Mouse (Mus musculus) forebrain, embryonic 12.5 days (tissue): Measurements from ENCODE around the gene Gm10160. TPM values are rescaled to one million over a fixed set of nuclear protein-coding genes. Genes with fewer than 3 reads are reported as not detected.

Experiments
- ATAC-seq: fragments of 200-750 bp; cut with Nextera tagmentation; 2 replicates; pipeline ENCODE4 v1.8.0; 2017; ENCODE audit warnings: moderate TSS enrichment; ENCODE audit not compliant: low FRiP score
- H3K27ac ChIP-seq: fragments of 300-500 bp; sonication (generic); 2 replicates; pipeline ENCODE4 v1.5.1; 2016; ENCODE audit warnings: mild to moderate bottlenecking
- H3K27me3 ChIP-seq: fragments of 300-500 bp; sonication (generic); 2 replicates; pipeline ENCODE4 v1.6.1; 2016; ENCODE audit warnings: mild to moderate bottlenecking
- H3K36me3 ChIP-seq: fragments of 300-500 bp; sonication (generic); replicated peaks from 2 replicates; pipeline ENCODE4 v1.6.1; 2016; ENCODE audit warnings: mild to moderate bottlenecking
- H3K4me1 ChIP-seq: fragments of 300-500 bp; sonication (generic); 2 replicates; pipeline ENCODE4 v1.6.1; 2016
- H3K4me2 ChIP-seq: fragments of 300-500 bp; sonication (generic); 2 replicates; pipeline ENCODE4 v1.6.1; 2016; ENCODE audit warnings: mild to moderate bottlenecking, moderate library complexity
- H3K4me3 ChIP-seq: fragments of 300-500 bp; sonication (generic); replicated peaks from 2 replicates; pipeline ENCODE4 v1.5.1; 2016; ENCODE audit warnings: mild to moderate bottlenecking
- H3K9ac ChIP-seq: fragments of 300-500 bp; sonication (generic); 2 replicates; pipeline ENCODE4 v1.6.1; 2016; ENCODE audit warnings: mild to moderate bottlenecking
- H3K9me3 ChIP-seq: fragments of 300-500 bp; sonication (generic); 2 replicates; pipeline ENCODE4 v1.6.1; 2016
- WGBS: fragments of 180-500 bp; shearing (Covaris S2); methylation state at CpG from one replicate; pipeline ENCODE4 v1.1.7; 2016; 5-methylcytosine and 5-hydroxymethylcytosine counted together
- polyA plus RNA-seq: library from polyadenylated mRNA; unstranded; fragments of >200 nt; fragmentation: Nextera tagmentation; extraction: Ambion mirVana; gene quantifications from 2 replicates; pipeline ENCODE4 v1.2.1, GENCODE M21; 2016

The Gm10160 gene
- polyA plus RNA-seq, 1 experiment from 2014 or later: not detected

DNA sequence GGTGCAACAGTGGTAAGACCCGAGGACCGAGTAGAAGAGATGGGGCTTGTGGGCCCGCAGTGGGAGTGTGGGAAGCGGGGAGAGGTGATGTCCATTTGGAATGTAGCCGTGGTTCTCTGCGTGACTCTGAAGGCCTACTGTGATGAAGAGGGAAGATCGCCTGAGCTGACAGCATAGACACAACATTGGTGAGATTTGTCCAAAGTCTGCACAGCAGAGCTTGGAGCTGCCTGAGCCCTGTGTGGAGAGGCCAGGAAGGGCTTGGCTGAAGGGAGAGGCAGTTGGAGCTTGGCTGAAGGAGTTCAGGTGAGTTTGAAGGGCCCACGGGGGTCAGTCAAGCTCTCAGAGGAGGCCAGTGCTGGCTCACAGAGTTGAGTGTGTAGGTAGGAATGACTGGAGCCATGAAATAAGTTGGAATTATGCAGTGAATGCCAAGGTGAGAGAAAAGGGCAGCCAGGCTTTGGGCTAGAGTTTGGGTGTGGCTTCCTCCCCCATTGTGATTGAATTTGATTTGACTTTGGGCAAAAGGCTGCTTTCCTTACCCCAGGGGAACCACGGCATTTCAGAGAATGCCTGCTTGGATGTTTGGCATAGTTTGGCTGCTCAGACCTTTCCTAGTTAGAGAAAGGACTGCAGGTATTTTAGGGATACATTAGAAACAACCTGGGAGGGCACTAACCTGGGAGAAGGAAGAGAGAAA lies 11.8 kb upstream of the Gm10160 start:
- Histone ChIP-seq H3K4me3 (no peak overlapping the region), H3K4me2 (no peak overlapping the region), H3K36me3 (no peaks in the 10 kb centered on the region), H3K27ac (no peak overlapping the region), H3K27me3 (0 out of 2 replicates have a peak, but pooled peaks cover under 1% of the 10 kb centered on the region), H3K4me1 (peaks cover 4% of the 10 kb centered on the region; the same call in 1 of the 2 replicates), H3K9me3 (no peaks in the 10 kb centered on the region), H3K9ac (no peak overlapping the region)
- ATAC-seq: no peak
- 90% methylated on average over 9 of the region's 9 CpGs for whole genome bisulfite sequencing

DNA sequence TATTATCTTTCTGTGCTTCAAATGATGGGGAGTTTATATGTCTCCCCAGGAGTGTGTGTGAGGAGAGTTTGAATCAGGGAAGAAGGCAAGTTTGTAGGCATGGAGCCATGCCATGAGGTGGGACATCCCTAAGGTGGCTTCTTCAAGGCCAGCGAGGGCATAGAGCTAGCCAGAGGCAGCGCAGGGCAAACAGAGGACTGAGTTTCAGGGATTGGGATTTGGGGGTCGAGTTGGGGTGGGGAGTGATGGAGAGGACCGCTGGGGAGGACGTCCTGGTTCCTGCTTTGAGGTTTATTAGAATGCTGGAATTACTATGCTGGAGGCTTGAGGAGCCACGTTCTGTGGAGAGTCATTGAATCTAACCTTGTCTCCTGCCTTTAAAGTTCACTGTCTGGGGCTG lies 10.3 kb upstream of the Gm10160 start:
- no peaks in the 10 kb centered on the region for H3K9me3 ChIP-seq
- H3K4me2 ChIP-seq: no peak overlapping the region
- no peaks in the 10 kb centered on the region for H3K36me3 ChIP-seq
- WGBS: 86% methylated on average over 6 of the region's 6 CpGs
- no peak overlapping the region for H3K27ac ChIP-seq
- no peak overlapping the region for H3K9ac ChIP-seq
- H3K27me3 ChIP-seq: peaks cover 11% of the 10 kb centered on the region; the same call in 1 of the 2 replicates
- H3K4me3 ChIP-seq: no peak overlapping the region
- H3K4me1 ChIP-seq: peaks cover 4% of the 10 kb centered on the region; the same call in 1 of the 2 replicates
- ATAC-seq: no peak

DNA sequence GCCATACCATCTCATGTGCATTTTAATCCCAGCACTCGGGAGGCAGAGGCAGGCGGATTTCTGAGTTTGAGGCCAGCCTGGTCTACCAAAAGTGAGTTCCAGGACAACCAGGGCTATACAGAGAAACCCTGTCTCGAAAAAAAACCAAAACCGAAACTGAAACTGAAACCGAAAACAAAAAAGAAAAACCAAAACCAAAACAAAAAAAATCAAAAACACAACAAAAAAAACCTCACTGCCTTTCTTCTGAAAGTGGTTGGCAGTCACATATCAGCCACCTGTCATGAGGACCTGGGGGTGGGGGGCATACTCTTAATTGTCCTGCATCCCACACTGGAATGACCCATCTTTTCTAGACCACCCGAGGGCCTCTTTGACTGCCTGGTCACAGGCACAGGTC lies 9.0 kb upstream of the Gm10160 start:
- H3K4me1 ChIP-seq: peaks cover 14% of the 10 kb centered on the region
- 86% methylated on average over 6 of the region's 6 CpGs for WGBS
- no peaks in the 10 kb centered on the region for H3K9me3 ChIP-seq
- no peak overlapping the region for H3K4me2 ChIP-seq
- H3K36me3 ChIP-seq: no peaks in the 10 kb centered on the region
- no peak overlapping the region for H3K9ac ChIP-seq
- H3K4me3 ChIP-seq: no peak overlapping the region
- no peak overlapping the region for H3K27ac ChIP-seq
- peaks cover 25% of the 10 kb centered on the region for H3K27me3 ChIP-seq
- ATAC-seq: no peak

DNA sequence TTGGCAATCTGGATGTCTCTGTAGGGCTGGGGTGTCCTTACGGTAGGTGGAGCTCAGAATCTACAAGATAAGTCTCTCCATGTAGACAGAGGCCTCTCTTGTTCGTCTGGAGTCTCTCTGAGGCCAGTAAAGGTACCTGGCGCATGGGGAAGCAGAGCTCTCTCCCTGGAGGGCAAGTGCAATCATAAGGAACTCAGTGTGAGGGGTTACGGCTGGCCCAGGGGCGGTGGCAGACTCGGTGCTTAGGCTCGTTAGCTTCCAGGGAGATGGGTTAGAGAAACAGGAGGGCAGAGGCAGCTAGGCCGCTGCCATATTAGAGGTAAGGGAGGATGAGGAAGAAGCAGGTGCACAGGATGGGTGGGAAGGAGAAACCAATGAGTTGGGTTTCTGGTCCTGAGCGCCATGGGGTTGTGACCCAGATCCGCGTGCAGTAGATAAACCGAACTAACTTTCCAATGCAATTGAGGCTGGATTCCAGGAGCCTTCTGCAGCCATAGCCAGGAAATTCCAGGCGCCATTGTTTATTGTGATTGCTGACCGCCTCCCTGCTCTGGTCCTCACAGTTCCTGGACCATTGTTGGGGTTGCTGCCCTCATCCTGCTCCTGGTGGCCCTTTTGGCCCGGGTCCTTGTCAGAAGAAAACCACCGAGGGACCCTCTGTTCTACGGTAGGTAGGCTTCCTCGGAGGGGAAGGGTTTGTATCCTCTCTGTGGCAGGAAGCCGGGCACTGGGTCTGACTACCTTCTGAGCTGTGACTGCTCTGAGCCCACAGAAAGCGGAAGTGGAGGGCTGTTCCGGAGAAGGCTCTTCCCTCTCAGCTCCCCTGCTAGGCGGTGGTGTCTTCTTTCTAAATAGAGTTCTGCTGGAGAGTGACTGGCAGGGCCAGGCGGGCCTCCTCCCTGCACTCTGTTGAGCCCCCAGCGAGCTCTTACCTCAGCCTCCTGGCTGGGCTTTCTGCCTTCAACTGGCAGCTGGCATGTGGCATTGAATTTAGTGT lies 7.3 kb upstream of the Gm10160 start:
- 75% methylated on average over 24 of the region's 24 CpGs for WGBS
- peaks cover 41% of the 10 kb centered on the region for H3K27me3 ChIP-seq
- H3K4me2 ChIP-seq: no peak overlapping the region
- peaks cover 25% of the 10 kb centered on the region for H3K4me1 ChIP-seq
- H3K36me3 ChIP-seq: no peaks in the 10 kb centered on the region
- no peak overlapping the region for H3K9ac ChIP-seq
- no peak overlapping the region for H3K4me3 ChIP-seq
- H3K27ac ChIP-seq: no peak overlapping the region
- no peak for ATAC-seq
- H3K9me3 ChIP-seq: no peaks in the 10 kb centered on the region

DNA sequence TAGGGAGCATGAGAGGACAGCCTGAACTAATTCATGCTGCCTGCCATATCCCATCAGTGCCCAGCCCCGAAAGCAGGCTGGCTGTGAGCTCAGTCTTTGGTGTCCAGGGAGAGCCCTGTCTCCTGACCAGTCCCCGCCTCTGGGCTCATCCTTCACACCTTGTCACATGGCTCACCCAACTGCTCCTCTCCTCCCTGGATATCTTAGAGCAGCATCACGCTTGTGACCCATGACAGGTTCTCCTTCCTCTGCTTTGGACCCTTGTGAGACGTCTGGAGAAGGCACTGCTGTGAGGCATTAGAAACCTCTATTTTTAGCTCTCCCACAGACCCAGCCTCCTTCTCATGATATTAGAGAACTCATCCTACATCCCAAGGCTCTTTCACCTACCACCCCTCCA lies 6.3 kb upstream of the Gm10160 start:
- H3K27me3 ChIP-seq: peaks cover 50% of the 10 kb centered on the region
- no peak for ATAC-seq

DNA sequence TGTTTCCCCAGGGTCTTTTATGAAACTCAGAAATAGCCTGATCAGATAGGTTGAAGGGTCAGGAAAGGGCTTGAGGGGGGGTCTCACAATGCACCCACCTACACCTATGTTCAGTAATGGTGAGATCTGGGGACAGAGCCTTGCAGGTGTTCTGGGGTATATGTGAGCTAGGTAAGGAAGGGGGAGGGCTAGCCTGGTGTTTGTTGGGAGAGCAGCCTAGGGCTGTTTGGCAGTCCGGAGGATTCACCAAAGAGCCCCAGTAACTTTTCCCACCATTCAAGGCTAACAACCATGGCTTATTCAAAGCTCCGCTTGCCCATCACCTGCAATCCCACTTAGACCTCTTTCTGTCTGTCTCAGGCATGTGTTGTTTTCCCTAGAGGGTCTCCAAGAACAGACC lies 5.9 kb upstream of the Gm10160 start:
- WGBS: 97% methylated on average over 2 of the region's 2 CpGs
- Histone ChIP-seq H3K36me3 (no peaks in the 10 kb centered on the region), H3K9ac (no peak overlapping the region), H3K4me1 (peaks cover 25% of the 10 kb centered on the region), H3K4me2 (no peak overlapping the region), H3K27me3 (peaks cover 52% of the 10 kb centered on the region), H3K9me3 (no peaks in the 10 kb centered on the region), H3K4me3 (no peak overlapping the region), H3K27ac (no peak overlapping the region)
- no peak for ATAC-seq

More for the DNA sequence above, 6.3 kb upstream of the Gm10160 start:
- Histone ChIP-seq H3K4me2 (no peak overlapping the region), H3K27ac (no peak overlapping the region), H3K36me3 (no peaks in the 10 kb centered on the region), H3K9me3 (no peaks in the 10 kb centered on the region), H3K4me3 (no peak overlapping the region), H3K4me1 (peaks cover 25% of the 10 kb centered on the region), H3K9ac (no peak overlapping the region)
- WGBS: 78% methylated on average over 4 of the region's 4 CpGs

DNA sequence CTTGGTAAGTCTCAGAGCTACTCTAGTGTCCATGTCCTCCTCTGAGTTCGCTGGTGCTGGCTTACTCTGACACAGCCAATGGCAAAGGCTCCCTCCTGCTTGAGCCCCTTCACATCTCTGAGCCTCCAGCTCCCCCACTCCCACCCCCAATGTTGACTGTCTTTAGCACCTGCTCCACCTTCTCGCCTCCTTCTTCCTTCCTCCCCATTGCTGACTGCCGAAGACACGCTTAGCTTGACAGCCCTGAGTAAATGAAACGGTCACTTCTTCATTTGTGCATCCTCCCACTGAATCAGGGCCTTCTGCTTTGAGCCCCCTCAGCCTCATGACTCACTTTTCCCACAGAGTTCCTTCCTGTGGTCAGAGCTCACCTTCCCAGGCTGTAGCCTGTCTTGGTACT lies 5.4 kb upstream of the Gm10160 start:
- H3K4me1 ChIP-seq: peaks cover 25% of the 10 kb centered on the region
- no peak overlapping the region for H3K4me3 ChIP-seq
- no peak overlapping the region for H3K27ac ChIP-seq
- H3K9ac ChIP-seq: no peak overlapping the region
- 87% methylated on average over 5 of the region's 5 CpGs for WGBS
- no peaks in the 10 kb centered on the region for H3K9me3 ChIP-seq
- H3K27me3 ChIP-seq: peaks cover 52% of the 10 kb centered on the region
- H3K36me3 ChIP-seq: no peaks in the 10 kb centered on the region
- no peak overlapping the region for H3K4me2 ChIP-seq
- ATAC-seq: no peak

DNA sequence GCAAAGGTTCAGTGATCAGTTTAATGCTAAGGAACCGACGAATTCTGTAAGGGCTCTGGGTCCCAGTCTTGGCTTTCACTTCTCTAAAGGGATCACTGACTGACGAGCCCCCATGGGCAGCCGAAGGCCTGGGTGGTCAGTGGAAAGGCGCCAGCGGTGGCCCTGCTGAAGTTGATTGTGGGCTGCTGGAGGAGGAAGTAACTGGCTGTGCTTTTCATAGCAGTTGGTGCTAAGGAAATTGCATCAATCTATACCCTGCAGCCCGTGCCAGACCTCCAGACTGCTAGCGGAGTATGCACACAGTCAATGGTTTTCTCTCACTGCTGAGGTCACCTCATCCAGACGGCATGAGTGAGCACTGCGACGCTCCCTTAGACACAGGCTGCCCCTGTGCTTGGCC lies 4.5 kb upstream of the Gm10160 start:
- no peak for ATAC-seq
- no peak overlapping the region for H3K4me3 ChIP-seq
- peaks cover 26% of the 10 kb centered on the region for H3K4me1 ChIP-seq
- peak overlapping the region; percentile 98; the same call in 1 of the 2 replicates for H3K4me2 ChIP-seq
- no peaks in the 10 kb centered on the region for H3K9me3 ChIP-seq
- WGBS: 54% methylated on average over 11 of the region's 11 CpGs
- no peak overlapping the region for H3K27ac ChIP-seq
- no peak overlapping the region for H3K9ac ChIP-seq
- H3K36me3 ChIP-seq: no peaks in the 10 kb centered on the region
- H3K27me3 ChIP-seq: peaks cover 52% of the 10 kb centered on the region

DNA sequence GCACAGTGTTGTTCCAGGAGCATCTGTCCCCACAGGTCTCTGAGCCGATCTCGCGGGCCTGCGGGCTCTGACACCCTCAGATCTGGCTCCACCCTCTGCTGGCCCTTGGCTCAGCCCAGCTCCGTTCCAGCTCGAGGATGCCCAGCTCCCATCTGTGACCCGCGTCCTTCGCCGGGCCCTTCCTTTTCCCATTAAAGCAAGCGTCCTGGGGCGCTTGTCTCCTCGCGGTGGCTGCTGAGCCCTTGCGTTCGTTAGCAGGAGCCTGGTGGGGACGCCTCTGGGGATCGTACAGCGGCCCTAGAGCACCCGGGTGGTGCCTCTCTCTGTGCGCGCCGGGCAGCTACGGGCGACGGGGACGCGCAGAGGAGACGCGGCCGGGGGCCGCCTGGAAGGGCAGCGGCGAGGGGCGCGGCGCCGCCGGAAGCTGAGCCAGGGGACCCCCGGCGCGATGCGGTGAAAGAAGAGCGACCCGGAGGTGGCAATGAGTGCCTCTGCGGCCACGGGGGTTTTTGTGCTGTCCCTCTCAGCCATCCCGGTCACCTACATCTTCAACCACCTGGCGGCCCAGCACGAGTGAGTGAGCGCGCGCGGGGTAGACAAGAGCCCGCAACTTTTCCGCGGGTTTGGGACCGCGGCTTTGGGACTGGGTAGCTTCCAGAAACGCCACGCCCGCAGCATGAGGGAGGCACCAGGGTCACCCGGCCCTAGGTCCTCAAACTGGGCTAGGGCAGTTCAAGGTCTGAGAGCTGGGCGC lies 3.6 kb upstream of the Gm10160 start, which contains the start of gene Tm6sf1:
Gene Tm6sf1 (plus strand): TSS at position 34 of the 754 bp plus-strand sequence.
- H3K4me2 ChIP-seq: peak within 1 kb of the TSS; percentile 98
- WGBS: under 1% methylated on average over 64 of the region's 64 CpGs
- H3K27ac ChIP-seq: no peak within 1 kb of the TSS; the same call in 1 of the 2 replicates

DNA sequence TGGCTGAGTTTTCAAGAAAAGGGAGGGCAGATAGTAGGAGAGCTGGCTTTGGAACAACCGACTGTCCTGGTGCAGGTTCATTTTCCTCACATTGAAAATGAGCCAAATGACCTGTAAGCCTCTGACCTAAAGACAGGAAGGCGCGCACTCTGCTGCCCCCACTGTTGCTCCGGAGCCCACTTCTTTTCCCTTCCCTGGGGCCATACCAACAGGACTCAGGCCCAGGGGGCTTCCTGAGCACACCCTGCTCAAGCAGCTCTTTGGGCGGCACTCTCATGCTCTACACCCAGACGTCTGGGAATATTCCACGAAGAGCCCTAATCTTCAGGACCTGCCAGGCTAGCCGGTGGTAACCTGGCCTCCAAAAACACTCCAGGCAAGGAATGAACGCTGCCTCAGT lies 2.6 kb upstream of the Gm10160 start:
- Histone ChIP-seq H3K27ac (no peak overlapping the region), H3K4me2 (peak overlapping the region; percentile 98), H3K27me3 (peaks cover 52% of the 10 kb centered on the region), H3K9me3 (no peaks in the 10 kb centered on the region), H3K9ac (no peak overlapping the region), H3K4me1 (peaks cover 34% of the 10 kb centered on the region), H3K4me3 (no peak overlapping the region), H3K36me3 (no peaks in the 10 kb centered on the region)
- WGBS: 3% methylated on average over 9 of the region's 9 CpGs
- ATAC-seq: no peak

More for the DNA sequence above, 3.6 kb upstream of the Gm10160 start, which contains the start of gene Tm6sf1:
- H3K9ac ChIP-seq: peak within 1 kb of the TSS; percentile 71
- peak; percentile 83 for ATAC-seq
- H3K4me1 ChIP-seq: peaks cover 34% of the 10 kb centered on the region
- peaks cover 52% of the 10 kb centered on the region for H3K27me3 ChIP-seq
- no peaks in the 10 kb centered on the region for H3K9me3 ChIP-seq
- peak within 1 kb of the TSS; percentile 64 for H3K4me3 ChIP-seq
- no peaks in the 10 kb centered on the region for H3K36me3 ChIP-seq

DNA sequence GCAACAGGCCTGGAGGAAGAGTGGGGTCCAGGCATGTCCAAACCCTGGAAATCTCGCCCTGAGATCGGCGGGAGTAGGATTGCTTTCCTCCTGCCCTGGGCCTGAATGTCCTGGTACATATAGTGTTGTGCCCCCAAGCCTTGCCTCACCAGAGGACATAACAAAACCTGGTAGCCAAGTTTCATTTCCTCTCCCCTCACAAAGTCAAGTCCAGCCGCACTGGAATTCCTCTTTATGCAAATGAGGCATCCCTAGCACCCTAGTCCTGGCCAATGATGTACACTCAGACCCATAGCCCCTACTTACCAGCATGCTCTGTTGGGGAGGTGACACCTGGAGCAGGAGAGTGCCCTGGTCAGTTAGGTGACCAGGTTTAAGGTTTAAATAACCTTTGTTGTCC lies 627 bp upstream of the Gm10160 start:
- Histone ChIP-seq H3K4me1 (peaks cover 34% of the 10 kb centered on the region), H3K36me3 (no peaks in the 10 kb centered on the region), H3K9me3 (no peaks in the 10 kb centered on the region), H3K4me3 (no peak overlapping the region), H3K27ac (no peak overlapping the region), H3K4me2 (no peak overlapping the region), H3K27me3 (peaks cover 44% of the 10 kb centered on the region), H3K9ac (no peak overlapping the region)
- ATAC-seq: no peak
- 77% methylated on average over 4 of the region's 4 CpGs for WGBS
